15 mouse cellular contexts compared by ENCODE assay signal in the genomic region with DNA sequence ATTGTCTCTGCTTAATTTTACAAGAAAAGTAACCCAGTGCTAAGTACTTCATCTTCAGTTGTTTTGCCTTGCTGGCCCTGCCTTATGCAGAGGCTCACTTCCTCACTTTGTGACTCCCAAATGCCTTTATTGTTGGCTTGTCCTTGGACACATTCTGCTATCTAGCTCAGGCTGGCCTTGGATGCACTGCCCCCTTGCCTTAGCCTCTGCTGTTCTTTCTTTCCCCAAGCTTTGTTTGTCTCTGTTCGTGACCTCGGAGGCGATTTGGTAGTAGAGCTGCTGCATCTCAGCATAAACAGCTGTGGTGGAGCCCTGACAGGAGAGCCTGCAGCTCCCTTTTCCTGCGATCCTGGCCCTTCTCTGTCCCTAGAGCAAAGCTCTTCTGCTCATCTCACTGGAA.
"Had no signal": no experiment of that assay in that cellular context is flagged by ENCODE, and none has a peak within 500 bp of the region (broad histone marks: within the 10 kb centered on the region; RNA-seq: fewer than 3 reads in every experiment).

No protein-coding gene starts in this region.

- H3K4me2 ChIP-seq: kidney, embryonic 15.5 days; liver, embryonic 13.5 days; midbrain, embryonic 13.5 days; neural tube, embryonic 13.5 days had no signal

- H3K4me3 ChIP-seq: kidney, embryonic 15.5 days; left cerebral cortex, adult 2 months; liver, embryonic 13.5 days; midbrain, embryonic 13.5 days; myocyte; neural tube, embryonic 13.5 days had no signal

- ATAC-seq: midbrain, embryonic 13.5 days; midbrain, embryonic 16.5 days had no signal

- H3K27me3 ChIP-seq: kidney, embryonic 15.5 days; liver, embryonic 13.5 days; midbrain, embryonic 13.5 days; neural tube, embryonic 13.5 days had no signal

- DNase-seq: kidney, adult 8-10 months; kidney, postnatal 10 days; kidney, postnatal 36 days; layer of hippocampus, postnatal 36 days; liver, embryonic 13.5 days; lung, adult 2 months; lung, postnatal 14 days; lung, postnatal 4 days; thymus, adult 18-20 months had no signal

- H3K9me3 ChIP-seq: liver, embryonic 13.5 days; midbrain, embryonic 13.5 days had no signal

- H3K36me3 ChIP-seq: neural tube, embryonic 13.5 days had no signal

- H3K27ac ChIP-seq: kidney, embryonic 15.5 days; left cerebral cortex, adult 2 months; liver, embryonic 13.5 days; midbrain, embryonic 13.5 days; neural tube, embryonic 13.5 days had no signal

- H3K9ac ChIP-seq: kidney, embryonic 15.5 days; liver, embryonic 13.5 days; midbrain, embryonic 13.5 days; neural tube, embryonic 13.5 days had no signal
